Mouse (Mus musculus) forebrain, postnatal 0 days (tissue): ENCODE results near the gene Gap43. TPM values are rescaled to one million over a fixed set of nuclear protein-coding genes. Genes with fewer than 3 reads are reported as not detected.

Source experiments
- ATAC-seq: fragments of 200-750 bp; cut with Nextera tagmentation; 2 replicates; pipeline ENCODE4 v1.8.0; 2017; ENCODE audit warnings: mild to moderate bottlenecking, moderate library complexity
- DNase-seq: peaks from one replicate; pipeline ENCODE4 v3.0.0-alpha.2; 2015
- H3K27ac ChIP-seq: fragments of 300-500 bp; sonication (generic); 2 replicates; pipeline ENCODE4 v1.5.1; 2014; ENCODE audit warnings: low read depth, mild to moderate bottlenecking, antibody characterized with exemption, low read length, moderate library complexity, mixed read lengths
- H3K27me3 ChIP-seq: fragments of 300-500 bp; sonication (generic); 2 replicates; pipeline ENCODE4 v1.6.1; 2014; ENCODE audit warnings: mild to moderate bottlenecking, low read length, mixed read lengths; ENCODE audit not compliant: insufficient read depth
- H3K36me3 ChIP-seq: fragments of 300-500 bp; sonication (generic); 2 replicates; pipeline ENCODE4 v1.6.1; 2014; ENCODE audit warnings: mild to moderate bottlenecking, moderate library complexity; ENCODE audit not compliant: insufficient read depth
- H3K4me1 ChIP-seq: fragments of 300-500 bp; sonication (generic); 2 replicates; pipeline ENCODE4 v1.6.1; 2014; ENCODE audit warnings: antibody characterized with exemption; ENCODE audit not compliant: insufficient read depth
- H3K4me2 ChIP-seq: fragments of 300-500 bp; sonication (generic); 2 replicates; pipeline ENCODE4 v1.6.1; 2014; ENCODE audit warnings: low read depth, mild to moderate bottlenecking, moderate library complexity
- H3K4me3 ChIP-seq: fragments of 300-500 bp; sonication (generic); 2 replicates; pipeline ENCODE4 v1.5.1; 2014; ENCODE audit warnings: low read depth, low read length, mixed read lengths
- H3K9ac ChIP-seq: fragments of 300-500 bp; sonication (generic); 2 replicates; pipeline ENCODE4 v1.6.1; 2014; ENCODE audit warnings: mild to moderate bottlenecking
- H3K9me3 ChIP-seq: fragments of 300-500 bp; sonication (generic); 2 replicates; pipeline ENCODE4 v1.6.1; 2016; ENCODE audit warnings: low read length
- CTCF ChIP-seq: sonication (generic); IDR thresholded peaks from 2 replicates; pipeline ENCODE4 v1.5.1; 2016; ENCODE audit warnings: antibody characterized with exemption, control low read depth, low read depth
- WGBS: fragments of 180-500 bp; shearing (Covaris S2); extraction: QIAGEN DNeasy Blood & Tissue Kit; methylation state at CpG from one replicate; pipeline ENCODE4 v1.1.7; 2014; 5-methylcytosine and 5-hydroxymethylcytosine counted together
- polyA plus RNA-seq: library from polyadenylated mRNA; unstranded; fragments of >200 nt; fragmentation: Nextera tagmentation; extraction: Ambion mirVana; gene quantifications from 2 replicates; pipeline ENCODE4 v1.2.1, GENCODE M21; 2015
- total RNA-seq: library from RNA; depleted of rRNA; stranded (reverse); fragments of >200 nt; gene quantifications from 2 replicates; pipeline ENCODE4 v1.2.3, GENCODE M21; 2014

Gap43 gene
- total and polyA plus RNA-seq, 2 experiments from 2014 or later: 1,112 to 1,952 TPM

- no peak for TF ChIP-seq CTCF
- WGBS: 67% methylated on average over 8 of the region's 8 CpGs
Measured at GRCm38 (mm10) chr16:42277268-42277667, 63.2 kb downstream of the Gap43 start.

GRCm38 (mm10) chr16:42276216-42277141, 64.0 kb downstream of the Gap43 start:
- H3K9ac ChIP-seq: peak overlapping the region; percentile 41
- peak; percentile 96 for TF ChIP-seq CTCF
- H3K4me1 ChIP-seq: peaks cover 8% of the 10 kb centered on the region
- peak overlapping the region; percentile 75 for H3K27ac ChIP-seq
- H3K9me3 ChIP-seq: no peaks in the 10 kb centered on the region
- 19% methylated on average over 15 of the region's 15 CpGs for WGBS
- 0 out of 2 replicates have a peak overlapping the region, but pooled peaks have one; percentile 11 for H3K4me3 ChIP-seq
- peak overlapping the region; percentile 46 for H3K4me2 ChIP-seq
- DNase-seq: peak; percentile 92
- ATAC-seq: peak; percentile 76
- no peaks in the 10 kb centered on the region; the same call in 1 of the 2 replicates for H3K36me3 ChIP-seq
- H3K27me3 ChIP-seq: no peaks in the 10 kb centered on the region

More at GRCm38 (mm10) chr16:42277268-42277667, 63.2 kb downstream of the Gap43 start:
- no peak overlapping the region for H3K4me3 ChIP-seq
- no peak overlapping the region for H3K4me2 ChIP-seq
- DNase-seq (no peak), ATAC-seq (no peak)
- no peaks in the 10 kb centered on the region; the same call in 1 of the 2 replicates for H3K36me3 ChIP-seq
- H3K9ac ChIP-seq: no peak overlapping the region
- H3K4me1 ChIP-seq: peaks cover 8% of the 10 kb centered on the region
- no peak overlapping the region for H3K27ac ChIP-seq
- H3K9me3 ChIP-seq: no peaks in the 10 kb centered on the region
- H3K27me3 ChIP-seq: no peaks in the 10 kb centered on the region

DNA sequence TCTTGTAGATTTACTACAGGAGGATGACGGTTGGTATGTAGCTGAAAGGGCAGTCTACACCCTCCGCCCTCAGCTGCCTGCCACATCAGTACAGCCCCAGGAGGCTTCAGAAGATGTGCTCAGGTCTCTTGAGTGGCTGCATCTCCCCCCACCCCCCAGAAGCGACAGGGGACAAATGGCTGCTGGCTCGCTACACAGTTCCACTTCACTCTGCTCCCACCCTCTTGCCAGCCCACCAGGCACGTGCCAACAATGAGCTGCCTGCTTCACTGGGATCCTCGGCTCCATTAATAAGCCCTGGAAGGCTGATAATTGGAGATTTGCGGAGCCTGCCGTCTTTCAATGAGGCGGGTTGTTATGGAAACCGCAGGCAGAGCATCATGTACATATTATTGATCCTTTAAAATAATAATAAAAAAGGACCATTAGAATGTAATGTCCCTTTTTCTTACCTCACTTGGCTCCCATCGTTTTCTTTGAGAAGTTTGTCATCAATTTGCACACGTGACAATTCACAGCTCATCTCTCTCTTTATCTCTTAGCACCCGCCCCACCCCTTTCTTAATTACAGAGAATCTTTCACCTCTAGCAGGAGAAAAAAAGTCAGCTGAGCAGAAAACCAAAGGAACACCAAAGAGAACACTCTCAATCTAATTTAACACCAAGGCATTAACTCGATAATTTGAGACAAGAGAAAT, 64.8 kb downstream of the Gap43 start:
- Histone ChIP-seq H3K4me1 (peaks cover 8% of the 10 kb centered on the region), H3K36me3 (no peaks in the 10 kb centered on the region; the same call in 1 of the 2 replicates), H3K4me2 (peak overlapping the region; percentile 46), H3K9ac (peak overlapping the region; percentile 41), H3K4me3 (peak overlapping the region; percentile 11; the same call in 1 of the 2 replicates), H3K27me3 (no peaks in the 10 kb centered on the region), H3K9me3 (no peaks in the 10 kb centered on the region), H3K27ac (peak overlapping the region; percentile 75)
- no peak for TF ChIP-seq CTCF
- WGBS: 4% methylated on average over 14 of the region's 14 CpGs
- ATAC-seq (peak; percentile 83), DNase-seq (peak; percentile 73)

DNA sequence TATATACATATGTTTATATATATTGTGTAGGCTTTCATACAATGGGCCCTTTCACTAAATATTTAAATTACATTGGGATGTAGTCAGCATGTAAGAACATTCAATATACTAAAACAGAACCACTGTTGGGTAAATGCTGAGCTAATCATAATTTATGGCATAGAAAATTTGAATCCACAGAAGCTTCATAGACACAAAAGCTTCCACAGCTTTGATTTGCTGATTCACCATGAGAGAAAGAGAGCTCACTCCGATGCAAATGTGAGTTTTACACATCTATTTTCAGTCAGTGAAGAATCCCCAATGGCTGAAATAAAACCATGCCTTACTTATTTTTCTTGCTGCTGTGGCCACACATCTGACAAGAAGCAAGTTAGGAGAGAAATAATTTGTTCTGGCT, 69.2 kb downstream of the Gap43 start:
- 52% methylated on average over 1 of the region's 1 CpGs for WGBS
- Histone ChIP-seq H3K4me3 (no peak overlapping the region), H3K36me3 (0 out of 2 replicates have a peak, but pooled peaks cover 2% of the 10 kb centered on the region), H3K4me2 (no peak overlapping the region), H3K4me1 (peaks cover 23% of the 10 kb centered on the region), H3K9ac (no peak overlapping the region), H3K27ac (no peak overlapping the region), H3K9me3 (no peaks in the 10 kb centered on the region), H3K27me3 (no peaks in the 10 kb centered on the region)
- DNase-seq (no peak), ATAC-seq (no peak)
- TF ChIP-seq CTCF: no peak

GRCm38 (mm10) chr16:42269587-42269967, 70.9 kb downstream of the Gap43 start:
- peak overlapping the region; percentile 9 for H3K4me2 ChIP-seq
- peak; percentile 58 for ATAC-seq
- DNase-seq: no peak
- WGBS: 20% methylated on average over 2 of the region's 2 CpGs
- peak overlapping the region; percentile 82 for H3K27ac ChIP-seq
- no peak for TF ChIP-seq CTCF
- H3K27me3 ChIP-seq: no peaks in the 10 kb centered on the region
- no peak overlapping the region for H3K9ac ChIP-seq
- 0 out of 2 replicates have a peak, but pooled peaks cover 2% of the 10 kb centered on the region for H3K36me3 ChIP-seq
- no peak overlapping the region for H3K4me3 ChIP-seq
- no peaks in the 10 kb centered on the region for H3K9me3 ChIP-seq
- H3K4me1 ChIP-seq: peaks cover 16% of the 10 kb centered on the region

GRCm38 (mm10) chr16:42268843-42269586, 71.4 kb downstream of the Gap43 start:
- Histone ChIP-seq H3K4me2 (peak overlapping the region; percentile 9), H3K4me3 (no peak overlapping the region), H3K9me3 (no peaks in the 10 kb centered on the region), H3K27ac (peak overlapping the region; percentile 82), H3K36me3 (0 out of 2 replicates have a peak, but pooled peaks cover 2% of the 10 kb centered on the region), H3K4me1 (peaks cover 16% of the 10 kb centered on the region), H3K9ac (no peak overlapping the region), H3K27me3 (no peaks in the 10 kb centered on the region)
- no peak for TF ChIP-seq CTCF
- ATAC-seq (peak; percentile 98), DNase-seq (peak; percentile 95)
- 10% methylated on average over 2 of the region's 2 CpGs for WGBS
